Mouse (Mus musculus): ENCODE data around the gene Ascc2. TPM values are rescaled to one million over a fixed set of nuclear protein-coding genes. Genes with fewer than 3 reads are reported as not detected.

Gene Ascc2
- polyA plus RNA-seq, 1 experiment = 20.0 TPM

GRCm38 (mm10) chr11:4602691-4603441 is 34.7 kb upstream of the Ascc2 start:
- no peak overlapping the region for H3K27ac ChIP-seq (ENCODE audit: insufficient read depth, low read length)
- H3K4me1 ChIP-seq (ENCODE audit: control insufficient read depth, insufficient read depth, low read length) = no peaks in the 10 kb centered on the region
- H3K4me3 ChIP-seq (ENCODE audit: insufficient read depth, low read length) = no peak overlapping the region
- TF ChIP-seq CTCF (IDR thresholded peaks at IDR 0.05; ENCODE audit: extremely low read depth, insufficient read depth, low read length) = no peak
- no peak for TF ChIP-seq POLR2A (IDR thresholded peaks at IDR 0.05; ENCODE audit: extremely low read depth, insufficient read depth, low read length)

- Histone ChIP-seq H3K27ac (ENCODE audit: insufficient read depth, low read length) (no peak overlapping the region), H3K4me1 (ENCODE audit: control insufficient read depth, insufficient read depth, low read length) (no peaks in the 10 kb centered on the region), H3K4me3 (ENCODE audit: insufficient read depth, low read length) (no peak overlapping the region)
- TF ChIP-seq POLR2A (IDR thresholded peaks at IDR 0.05; ENCODE audit: extremely low read depth, insufficient read depth, low read length) (no peak), CTCF (IDR thresholded peaks at IDR 0.05; ENCODE audit: extremely low read depth, insufficient read depth, low read length) (no peak)
These were observed 33.1 kb upstream of the Ascc2 start for GRCm38 (mm10) chr11:4604441-4604840.

GRCm38 (mm10) chr11:4605414-4605813 is 32.1 kb upstream of the Ascc2 start:
- TF ChIP-seq CTCF (IDR thresholded peaks at IDR 0.05; ENCODE audit: extremely low read depth, insufficient read depth, low read length) = no peak
- no peak for TF ChIP-seq POLR2A (IDR thresholded peaks at IDR 0.05; ENCODE audit: extremely low read depth, insufficient read depth, low read length)
- no peak overlapping the region for H3K4me3 ChIP-seq (ENCODE audit: insufficient read depth, low read length)

DNA sequence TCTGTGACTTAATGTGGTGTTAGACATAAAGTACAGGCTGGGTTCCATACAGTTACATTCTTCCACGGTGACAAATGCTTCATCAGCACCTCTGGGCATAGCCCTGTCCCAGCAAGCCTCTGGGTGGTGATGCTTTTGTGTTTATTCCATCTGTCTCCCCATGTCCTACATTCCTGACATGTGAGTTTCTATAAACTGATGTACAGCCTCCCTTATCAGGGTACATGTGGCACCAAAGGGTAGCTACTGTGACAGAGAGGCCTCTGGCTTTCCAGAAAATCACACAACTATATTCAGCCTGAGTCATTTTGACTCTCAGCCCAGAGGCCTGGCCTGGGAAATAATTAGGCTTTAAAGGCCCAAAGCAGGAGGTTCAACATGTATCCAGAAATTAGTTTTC is 31.0 kb upstream of the Ascc2 start:
- Histone ChIP-seq H3K4me3 (ENCODE audit: insufficient read depth, low read length) (no peak overlapping the region), H3K27ac (ENCODE audit: insufficient read depth, low read length) (no peak overlapping the region), H3K4me1 (ENCODE audit: control insufficient read depth, insufficient read depth, low read length) (no peaks in the 10 kb centered on the region)
- TF ChIP-seq POLR2A (IDR thresholded peaks at IDR 0.05; ENCODE audit: extremely low read depth, insufficient read depth, low read length) = no peak
- no peak for TF ChIP-seq CTCF (IDR thresholded peaks at IDR 0.05; ENCODE audit: extremely low read depth, insufficient read depth, low read length)

More at GRCm38 (mm10) chr11:4605414-4605813, 32.1 kb upstream of the Ascc2 start:
- Histone ChIP-seq H3K27ac (ENCODE audit: insufficient read depth, low read length) (no peak overlapping the region), H3K4me1 (ENCODE audit: control insufficient read depth, insufficient read depth, low read length) (no peaks in the 10 kb centered on the region)

GRCm38 (mm10) chr11:4611904-4612303 is 25.6 kb upstream of the Ascc2 start:
- H3K4me1 ChIP-seq (ENCODE audit: control insufficient read depth, insufficient read depth, low read length) = peaks cover 2% of the 10 kb centered on the region; the same call in 1 of the 2 replicates
- no peak overlapping the region for H3K4me3 ChIP-seq (ENCODE audit: insufficient read depth, low read length)
- TF ChIP-seq POLR2A (IDR thresholded peaks at IDR 0.05; ENCODE audit: extremely low read depth, insufficient read depth, low read length) = no peak
- TF ChIP-seq CTCF (IDR thresholded peaks at IDR 0.05; ENCODE audit: extremely low read depth, insufficient read depth, low read length) = no peak
- no peak overlapping the region for H3K27ac ChIP-seq (ENCODE audit: insufficient read depth, low read length)

DNA sequence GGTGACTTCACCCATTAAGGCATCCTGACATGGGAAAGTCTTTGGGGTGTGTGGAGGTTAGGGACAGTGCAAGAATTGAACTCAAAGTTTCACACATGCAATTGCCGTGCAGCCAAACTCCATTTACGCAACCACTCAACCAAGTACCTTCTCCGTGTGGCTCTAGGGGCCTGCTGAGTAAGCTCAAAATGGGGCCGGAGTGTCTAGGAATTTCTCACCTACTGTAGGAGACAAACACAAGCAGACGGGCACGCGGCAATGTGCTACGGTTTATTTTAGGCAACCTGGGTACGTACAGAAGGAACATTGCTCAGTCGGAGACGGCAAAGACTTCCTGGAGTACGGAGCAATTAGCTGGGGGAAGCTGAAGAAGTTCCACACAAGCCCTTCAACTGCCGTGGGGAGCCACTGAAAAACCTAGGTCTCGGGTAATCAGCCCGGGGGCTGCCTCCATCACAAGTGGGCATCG is 17.5 kb upstream of the Ascc2 start, which contains the start of gene Gm11032:
TSS of gene Gm11032 (plus strand) at position 51 of the 469 bp plus-strand sequence.
- no peak within 1 kb of the TSS for H3K4me3 ChIP-seq (ENCODE audit: insufficient read depth, low read length)
- H3K27ac ChIP-seq (ENCODE audit: insufficient read depth, low read length) = no peak within 1 kb of the TSS
- no peaks in the 10 kb centered on the region for H3K4me1 ChIP-seq (ENCODE audit: control insufficient read depth, insufficient read depth, low read length)
- TF ChIP-seq POLR2A (IDR thresholded peaks at IDR 0.05; ENCODE audit: extremely low read depth, insufficient read depth, low read length) (no peak), CTCF (IDR thresholded peaks at IDR 0.05; ENCODE audit: extremely low read depth, insufficient read depth, low read length) (no peak)

DNA sequence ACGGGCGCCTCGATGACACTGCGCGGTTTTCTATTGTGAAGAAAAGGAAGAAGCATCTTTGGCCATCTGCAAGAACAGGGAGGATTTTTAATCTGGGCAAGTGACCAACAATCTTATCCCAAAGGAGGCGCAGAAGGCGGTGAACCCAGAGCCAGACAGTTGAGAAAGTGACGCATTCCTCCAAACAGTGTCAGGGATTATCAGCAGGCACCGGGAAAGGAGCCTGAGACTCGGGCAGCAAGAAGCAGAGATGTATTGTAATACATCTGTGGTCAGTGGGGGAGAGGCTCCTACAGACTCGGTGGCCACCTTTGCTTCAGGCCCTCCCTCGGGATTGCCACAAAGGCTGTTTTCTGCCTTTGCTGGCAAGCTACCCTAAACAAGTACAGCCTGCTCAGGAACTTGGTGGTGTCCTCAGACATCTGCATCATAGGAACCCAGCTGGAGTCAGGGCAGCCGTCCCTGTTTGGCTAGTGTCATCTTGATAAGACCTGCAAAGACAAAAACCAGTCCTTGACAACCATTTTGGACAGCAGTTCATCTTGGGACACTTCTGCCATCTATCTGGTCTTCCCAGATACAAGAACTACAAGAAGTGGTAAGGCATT is 16.9 kb upstream of the Ascc2 start:
- Histone ChIP-seq H3K4me3 (ENCODE audit: insufficient read depth, low read length) (no peak overlapping the region), H3K4me1 (ENCODE audit: control insufficient read depth, insufficient read depth, low read length) (no peaks in the 10 kb centered on the region), H3K27ac (ENCODE audit: insufficient read depth, low read length) (no peak overlapping the region)
- TF ChIP-seq POLR2A (IDR thresholded peaks at IDR 0.05; ENCODE audit: extremely low read depth, insufficient read depth, low read length) = no peak

- TF ChIP-seq CTCF (IDR thresholded peaks at IDR 0.05; ENCODE audit: extremely low read depth, insufficient read depth, low read length) (no peak), POLR2A (IDR thresholded peaks at IDR 0.05; ENCODE audit: extremely low read depth, insufficient read depth, low read length) (no peak)
- H3K4me3 ChIP-seq (ENCODE audit: insufficient read depth, low read length) = no peak overlapping the region
- H3K27ac ChIP-seq (ENCODE audit: insufficient read depth, low read length) = no peak overlapping the region
- H3K4me1 ChIP-seq (ENCODE audit: control insufficient read depth, insufficient read depth, low read length) = no peaks in the 10 kb centered on the region
These were observed 15.7 kb upstream of the Ascc2 start for GRCm38 (mm10) chr11:4621866-4622265.

GRCm38 (mm10) chr11:4622442-4622986 is 15.0 kb upstream of the Ascc2 start:
- TF ChIP-seq POLR2A (IDR thresholded peaks at IDR 0.05; ENCODE audit: extremely low read depth, insufficient read depth, low read length) = no peak
- no peak for TF ChIP-seq CTCF (IDR thresholded peaks at IDR 0.05; ENCODE audit: extremely low read depth, insufficient read depth, low read length)
- H3K27ac ChIP-seq (ENCODE audit: insufficient read depth, low read length) = no peak overlapping the region
- no peak overlapping the region for H3K4me3 ChIP-seq (ENCODE audit: insufficient read depth, low read length)

More at GRCm38 (mm10) chr11:4622442-4622986, 15.0 kb upstream of the Ascc2 start:
- no peaks in the 10 kb centered on the region for H3K4me1 ChIP-seq (ENCODE audit: control insufficient read depth, insufficient read depth, low read length)
